ENCODE assay signal across 12 mouse cellular contexts in genomic region chr2:7001967-7002366, GRCm38 (mm10).
DNase-seq lines count a peak whose midpoint lies in the region; ATAC-seq and TF ChIP-seq lines count a peak whose summit lies in the region.
"Had no signal": no experiment of that assay in that cellular context is flagged by ENCODE, and none has a peak within 500 bp of the region (broad histone marks: within the 10 kb centered on the region; RNA-seq: fewer than 3 reads in every experiment).

No protein-coding gene starts in this region.

- H3K27me3 ChIP-seq in hindbrain, embryonic 10.5 days (ENCODE audit: insufficient read depth, poor library complexity, severe bottlenecking): no peaks in the 10 kb centered on the region
- no peaks in the 10 kb centered on the region for H3K27me3 ChIP-seq in midbrain, embryonic 14.5 days (ENCODE audit: control insufficient read depth, insufficient read depth, low read length)
- no peaks in the 10 kb centered on the region for H3K27me3 ChIP-seq in lung, postnatal 0 days (replicated peaks; ENCODE audit: insufficient read depth, low read length)
- H3K27me3 ChIP-seq: heart, embryonic 13.5 days; Patski had no signal

- peak; percentile 9 for DNase-seq in gastrocnemius, postnatal 14 days
- no peak for DNase-seq in gastrocnemius, adult 8-10 months (ENCODE audit: low spot score in 2 of 2)
- DNase-seq in cerebellum, postnatal 36 days: peak; percentile 79 to 80
- peak; percentile 18 for DNase-seq in hindbrain, embryonic 10.5 days (ENCODE audit: low spot score)
- DNase-seq in midbrain, embryonic 14.5 days: peak; percentile 51
- no peak for DNase-seq in lung, postnatal 0 days (ENCODE audit: low spot score)
- no peak for DNase-seq in B cell, adult 2 months
- DNase-seq in urinary bladder, postnatal 4 days (ENCODE audit: low spot score in 2 of 2): no peak
- DNase-seq: kidney, adult 11 months; lung, adult 18-20 months had no signal

- intact Hi-C loops in gastrocnemius, postnatal 14 days (cut with DNase I; ENCODE audit: low total_unique reads): no loop called here

- H3K4me3 ChIP-seq in hindbrain, embryonic 10.5 days: no peak overlapping the region
- H3K4me3 ChIP-seq in midbrain, embryonic 14.5 days (replicated peaks; ENCODE audit: low read depth, low read length): no peak overlapping the region
- H3K4me3 ChIP-seq in lung, postnatal 0 days (ENCODE audit: low read depth, low read length): no peak overlapping the region
- H3K4me3 ChIP-seq: heart, embryonic 13.5 days had no signal

- H3K9ac ChIP-seq in midbrain, embryonic 14.5 days (replicated peaks; ENCODE audit: low read length): no peak overlapping the region
- no peak overlapping the region for H3K9ac ChIP-seq in lung, postnatal 0 days (replicated peaks; ENCODE audit: low read depth)
- H3K9ac ChIP-seq: heart, embryonic 13.5 days had no signal

- 37% methylated on average over 2 of the region's 2 CpGs for WGBS in hindbrain, embryonic 10.5 days
- 10% methylated on average over 2 of the region's 2 CpGs for WGBS in midbrain, embryonic 14.5 days
- WGBS in lung, postnatal 0 days: 52% methylated on average over 2 of the region's 2 CpGs

- no peak for TF ChIP-seq CTCF in lung, postnatal 0 days (IDR thresholded peaks at IDR 0.05)

- TF ChIP-seq EP300 in lung, postnatal 0 days (IDR thresholded peaks at IDR 0.05): no peak

- no peak overlapping the region for H3K4me2 ChIP-seq in midbrain, embryonic 14.5 days (ENCODE audit: low read length)
- H3K4me2 ChIP-seq in lung, postnatal 0 days (replicated peaks; ENCODE audit: low read depth, low read length): no peak overlapping the region
- H3K4me2 ChIP-seq: heart, embryonic 13.5 days had no signal

- H3K27ac ChIP-seq in hindbrain, embryonic 10.5 days: peak overlapping the region; percentile 19
- 0 out of 2 replicates have a peak overlapping the region, but pooled peaks have one; percentile 15 for H3K27ac ChIP-seq in midbrain, embryonic 14.5 days (replicated peaks; ENCODE audit: low read depth, low read length)
- no peak overlapping the region for H3K27ac ChIP-seq in lung, postnatal 0 days (ENCODE audit: low read length)
- H3K27ac ChIP-seq: heart, embryonic 13.5 days had no signal

- H3K9me3 ChIP-seq in hindbrain, embryonic 10.5 days: no peaks in the 10 kb centered on the region
- H3K9me3 ChIP-seq in midbrain, embryonic 14.5 days (ENCODE audit: control insufficient read depth, low read length): no peaks in the 10 kb centered on the region
- no peaks in the 10 kb centered on the region for H3K9me3 ChIP-seq in lung, postnatal 0 days (ENCODE audit: low read length)
- H3K9me3 ChIP-seq: heart, embryonic 13.5 days had no signal

- no peaks in the 10 kb centered on the region for H3K36me3 ChIP-seq in hindbrain, embryonic 10.5 days
- no peaks in the 10 kb centered on the region for H3K36me3 ChIP-seq in midbrain, embryonic 14.5 days (ENCODE audit: control insufficient read depth, insufficient read depth, low read length)
- H3K36me3 ChIP-seq in lung, postnatal 0 days (ENCODE audit: insufficient read depth, low read length): no peaks in the 10 kb centered on the region

- peak; percentile 55; the same call in 1 of the 2 replicates for ATAC-seq in midbrain, embryonic 14.5 days (ENCODE audit: low FRiP score, low TSS enrichment)
- no peak for ATAC-seq in lung, postnatal 0 days
- ATAC-seq: Patski had no signal

- H3K4me1 ChIP-seq in hindbrain, embryonic 10.5 days (replicated peaks): peaks cover 12% of the 10 kb centered on the region
- peaks cover 3% of the 10 kb centered on the region; the same call in 1 of the 2 replicates for H3K4me1 ChIP-seq in midbrain, embryonic 14.5 days (ENCODE audit: control insufficient read depth, insufficient read depth, low read length)
- H3K4me1 ChIP-seq in lung, postnatal 0 days (ENCODE audit: insufficient read depth, low read depth, low read length): no peaks in the 10 kb centered on the region
- H3K4me1 ChIP-seq: heart, embryonic 13.5 days had no signal

Comparison
In these comparisons a context has a peak if more than half of its experiments do, and no peak if none do; other contexts are left out.
1. DNase-seq: peak in gastrocnemius, postnatal 14 days (single experiment), cerebellum, postnatal 36 days (2 of 2), hindbrain, embryonic 10.5 days (single experiment) and midbrain, embryonic 14.5 days (single experiment); none in gastrocnemius, adult 8-10 months (0 of 2), lung, postnatal 0 days (single experiment), B cell, adult 2 months (0 of 2) and urinary bladder, postnatal 4 days (0 of 2).